Mouse (Mus musculus) forebrain, embryonic 16.5 days (tissue): ENCODE measurements around the gene Myt1l. TPM values are rescaled to one million over a fixed set of nuclear protein-coding genes. Genes with fewer than 3 reads are reported as not detected.

Experiments
- ATAC-seq: fragments of 200-750 bp; cut with Nextera tagmentation; 2 replicates; pipeline ENCODE4 v1.8.0; 2017; ENCODE audit warnings: mild to moderate bottlenecking, moderate library complexity
- H3K27ac ChIP-seq: fragments of 300-500 bp; sonication (generic); 2 replicates; pipeline ENCODE4 v1.5.1; 2014; ENCODE audit warnings: low read length, control low read depth
- H3K27me3 ChIP-seq: fragments of 300-500 bp; sonication (generic); replicated peaks from 2 replicates; pipeline ENCODE4 v1.6.1; 2014; ENCODE audit warnings: low read length; ENCODE audit not compliant: control insufficient read depth, insufficient read depth
- H3K36me3 ChIP-seq: fragments of 300-500 bp; sonication (generic); 2 replicates; pipeline ENCODE4 v1.6.1; 2014; ENCODE audit not compliant: control insufficient read depth, insufficient read depth
- H3K4me1 ChIP-seq: fragments of 300-500 bp; sonication (generic); replicated peaks from 2 replicates; pipeline ENCODE4 v1.6.1; 2014; ENCODE audit warnings: low read length; ENCODE audit not compliant: control insufficient read depth, insufficient read depth
- H3K4me2 ChIP-seq: fragments of 300-500 bp; sonication (generic); 2 replicates; pipeline ENCODE4 v1.6.1; 2014; ENCODE audit warnings: mild to moderate bottlenecking, low read length, control low read depth
- H3K4me3 ChIP-seq: fragments of 300-500 bp; sonication (generic); replicated peaks from 2 replicates; pipeline ENCODE4 v1.5.1; 2014; ENCODE audit warnings: mild to moderate bottlenecking, low read length, control low read depth
- H3K9ac ChIP-seq: fragments of 300-500 bp; sonication (generic); replicated peaks from 2 replicates; pipeline ENCODE4 v1.6.1; 2014; ENCODE audit warnings: low read depth, low read length, control low read depth
- H3K9me3 ChIP-seq: fragments of 300-500 bp; sonication (generic); 2 replicates; pipeline ENCODE4 v1.6.1; 2016; ENCODE audit warnings: low read length; ENCODE audit not compliant: control insufficient read depth
- WGBS: fragments of 180-500 bp; shearing (Covaris S2); extraction: QIAGEN DNeasy Blood & Tissue Kit; methylation state at CpG from one replicate; pipeline ENCODE4 v1.1.7; 2014; 5-methylcytosine and 5-hydroxymethylcytosine counted together
- polyA plus RNA-seq: library from polyadenylated mRNA; unstranded; fragments of >200 nt; fragmentation: Nextera tagmentation; extraction: Ambion mirVana; gene quantifications from 2 replicates; pipeline ENCODE4 v1.2.1, GENCODE M21; 2015

Myt1l gene
- polyA plus RNA-seq, 1 experiment from 2014 or later: 316 TPM

- Histone ChIP-seq H3K27me3 (no peaks in the 10 kb centered on the region), H3K36me3 (no peaks in the 10 kb centered on the region), H3K9me3 (no peaks in the 10 kb centered on the region), H3K9ac (no peak overlapping the region), H3K4me1 (peaks cover 37% of the 10 kb centered on the region), H3K4me2 (no peak overlapping the region), H3K4me3 (no peak overlapping the region), H3K27ac (no peak overlapping the region)
- ATAC-seq: no peak
- 74% methylated on average over 6 of the region's 6 CpGs for WGBS
These were observed 423.9 kb downstream of the Myt1l start for GRCm38 (mm10) chr12:29952102-29952501.

DNA sequence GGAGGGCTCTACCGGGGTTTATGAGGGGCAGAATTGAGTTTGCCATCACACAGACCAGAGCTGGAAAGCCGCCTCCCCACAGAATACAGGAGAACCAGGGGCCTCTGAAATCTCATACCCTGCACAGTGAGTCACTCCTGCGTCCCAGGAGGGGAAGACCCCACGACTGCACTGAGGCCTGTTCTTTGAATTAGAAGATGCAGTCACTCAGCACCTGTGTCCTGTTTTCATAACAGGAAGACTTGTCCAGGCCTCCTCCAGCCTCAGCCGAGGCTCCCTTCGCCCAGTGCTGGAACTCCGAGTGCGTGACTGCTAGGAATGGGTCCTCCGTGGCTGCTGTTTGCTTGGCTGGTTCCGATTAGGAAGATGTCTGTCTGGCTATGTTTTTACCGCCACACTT, 425.8 kb downstream of the Myt1l start:
- no peak overlapping the region for H3K4me2 ChIP-seq

DNA sequence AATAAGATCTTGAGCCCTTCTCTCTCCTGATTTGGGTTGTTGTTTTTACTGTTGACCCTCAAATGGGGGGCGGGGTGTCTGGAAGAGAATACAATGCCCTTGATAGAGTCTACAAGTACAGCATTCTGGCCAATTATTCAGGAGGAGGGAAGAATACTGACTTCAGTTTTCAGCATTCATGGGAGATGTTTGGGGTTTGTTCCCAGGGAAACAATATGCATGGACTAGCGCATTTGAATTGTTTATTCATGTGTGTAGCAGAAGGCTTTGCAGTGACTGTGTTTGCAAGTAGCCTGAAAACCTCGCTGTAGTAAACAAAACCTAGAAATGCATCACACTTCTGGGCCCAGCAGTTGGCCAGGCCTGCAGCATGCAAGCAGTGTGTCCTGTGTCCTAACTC, 426.3 kb downstream of the Myt1l start:
- ATAC-seq: peak; percentile 72
- Histone ChIP-seq H3K27ac (peak overlapping the region; percentile 71), H3K4me1 (peaks cover 39% of the 10 kb centered on the region), H3K9me3 (no peaks in the 10 kb centered on the region), H3K9ac (no peak overlapping the region; the same call in 1 of the 2 replicates), H3K4me2 (no peak overlapping the region), H3K4me3 (no peak overlapping the region), H3K27me3 (no peaks in the 10 kb centered on the region), H3K36me3 (no peaks in the 10 kb centered on the region)
- WGBS: 12% methylated on average over 3 of the region's 3 CpGs

More for the DNA sequence above, 425.8 kb downstream of the Myt1l start:
- WGBS: 43% methylated on average over 11 of the region's 11 CpGs
- Histone ChIP-seq H3K27ac (peak overlapping the region; percentile 71), H3K9me3 (no peaks in the 10 kb centered on the region), H3K9ac (no peak overlapping the region; the same call in 1 of the 2 replicates), H3K27me3 (no peaks in the 10 kb centered on the region), H3K36me3 (no peaks in the 10 kb centered on the region), H3K4me3 (no peak overlapping the region), H3K4me1 (peaks cover 39% of the 10 kb centered on the region)
- ATAC-seq: peak; percentile 19; the same call in 1 of the 2 replicates

DNA sequence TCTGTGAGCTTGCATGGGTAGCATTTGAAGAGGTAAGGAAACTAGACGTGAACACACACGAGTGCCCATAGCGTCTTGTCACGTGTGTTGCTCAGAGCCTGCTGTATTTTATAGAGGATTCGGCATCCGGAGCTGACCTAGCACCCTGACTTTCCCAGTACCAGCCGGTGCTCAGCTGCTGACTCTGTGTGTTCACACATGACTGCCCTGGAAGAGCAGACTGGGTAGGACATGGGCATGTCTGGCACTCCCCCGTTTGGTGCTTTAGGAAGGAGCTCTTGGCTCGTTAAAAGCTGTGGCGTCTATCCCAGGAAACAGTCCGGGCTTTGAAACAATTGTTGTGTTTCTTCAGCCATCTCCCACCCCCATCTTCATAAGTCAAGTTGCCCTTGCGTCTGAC, 428.8 kb downstream of the Myt1l start:
- Histone ChIP-seq H3K27ac (no peak overlapping the region; the same call in 1 of the 2 replicates), H3K4me1 (peaks cover 31% of the 10 kb centered on the region), H3K4me3 (no peak overlapping the region), H3K27me3 (no peaks in the 10 kb centered on the region), H3K36me3 (no peaks in the 10 kb centered on the region), H3K9me3 (no peaks in the 10 kb centered on the region), H3K9ac (no peak overlapping the region), H3K4me2 (no peak overlapping the region)
- WGBS: 62% methylated on average over 12 of the region's 12 CpGs
- peak; percentile 53; the same call in 1 of the 2 replicates for ATAC-seq

GRCm38 (mm10) chr12:29958637-29959036, 430.5 kb downstream of the Myt1l start:
- ATAC-seq: no peak
- Histone ChIP-seq H3K4me3 (no peak overlapping the region), H3K9ac (no peak overlapping the region), H3K36me3 (no peaks in the 10 kb centered on the region), H3K27ac (no peak overlapping the region), H3K4me2 (no peak overlapping the region), H3K9me3 (no peaks in the 10 kb centered on the region), H3K4me1 (peaks cover 25% of the 10 kb centered on the region), H3K27me3 (no peaks in the 10 kb centered on the region)
- WGBS: 75% methylated on average over 5 of the region's 5 CpGs

GRCm38 (mm10) chr12:29961041-29961440, 432.9 kb downstream of the Myt1l start:
- Histone ChIP-seq H3K4me2 (no peak overlapping the region), H3K27me3 (no peaks in the 10 kb centered on the region), H3K27ac (no peak overlapping the region), H3K36me3 (no peaks in the 10 kb centered on the region), H3K9ac (no peak overlapping the region), H3K9me3 (no peaks in the 10 kb centered on the region), H3K4me3 (no peak overlapping the region), H3K4me1 (peaks cover 11% of the 10 kb centered on the region; the same call in 1 of the 2 replicates)
- ATAC-seq: no peak
- 93% methylated on average over 1 of the region's 1 CpGs for WGBS

- no peak overlapping the region for H3K9ac ChIP-seq
- no peaks in the 10 kb centered on the region for H3K27me3 ChIP-seq
- 91% methylated on average over 6 of the region's 6 CpGs for WGBS
- H3K4me2 ChIP-seq: no peak overlapping the region
- H3K27ac ChIP-seq: no peak overlapping the region
- H3K4me3 ChIP-seq: no peak overlapping the region
- no peak for ATAC-seq
- H3K36me3 ChIP-seq: no peaks in the 10 kb centered on the region
- no peaks in the 10 kb centered on the region for H3K9me3 ChIP-seq
- 0 out of 2 replicates have a peak, but pooled peaks cover 3% of the 10 kb centered on the region for H3K4me1 ChIP-seq
These were observed 436.8 kb downstream of the Myt1l start for GRCm38 (mm10) chr12:29965016-29965415.

DNA sequence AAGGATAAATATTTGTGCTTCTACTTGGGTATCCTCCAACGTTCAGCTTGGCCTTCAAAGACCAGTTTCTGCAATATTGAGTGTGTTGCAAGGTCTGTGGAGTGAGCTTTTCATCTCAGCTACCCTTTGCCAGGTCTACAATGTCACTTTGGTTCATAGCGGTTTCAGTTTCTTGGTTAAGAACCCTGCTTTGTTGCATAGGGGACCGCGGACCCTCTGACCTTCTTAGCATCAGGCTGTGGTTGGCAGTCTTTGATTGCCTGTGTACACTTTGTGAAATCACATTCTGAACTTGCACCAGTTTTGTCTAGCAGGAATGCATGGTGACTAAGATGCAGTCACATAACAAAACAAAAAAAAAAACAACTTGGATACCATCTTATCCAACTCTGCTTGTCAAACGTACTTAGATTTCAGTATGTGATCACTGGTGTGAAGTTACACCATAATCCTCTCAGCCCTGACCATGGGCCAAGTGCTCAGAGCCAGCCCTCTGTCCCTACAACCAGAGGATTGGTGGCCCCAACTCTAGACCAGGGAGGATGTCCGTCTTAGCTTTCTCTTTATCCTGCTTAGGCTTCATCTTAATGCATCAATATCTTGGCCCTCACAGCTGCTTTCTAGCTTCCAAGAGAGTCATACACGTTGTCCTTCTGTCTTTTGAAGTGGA, 443.7 kb downstream of the Myt1l start:
- H3K27me3 ChIP-seq: no peaks in the 10 kb centered on the region
- no peak for ATAC-seq
- peaks cover 4% of the 10 kb centered on the region; the same call in 1 of the 2 replicates for H3K36me3 ChIP-seq
- no peak overlapping the region for H3K4me3 ChIP-seq
- 89% methylated on average over 7 of the region's 7 CpGs for WGBS
- no peaks in the 10 kb centered on the region for H3K4me1 ChIP-seq
- no peak overlapping the region for H3K4me2 ChIP-seq
- no peak overlapping the region for H3K9ac ChIP-seq
- no peak overlapping the region for H3K27ac ChIP-seq
- no peaks in the 10 kb centered on the region for H3K9me3 ChIP-seq

DNA sequence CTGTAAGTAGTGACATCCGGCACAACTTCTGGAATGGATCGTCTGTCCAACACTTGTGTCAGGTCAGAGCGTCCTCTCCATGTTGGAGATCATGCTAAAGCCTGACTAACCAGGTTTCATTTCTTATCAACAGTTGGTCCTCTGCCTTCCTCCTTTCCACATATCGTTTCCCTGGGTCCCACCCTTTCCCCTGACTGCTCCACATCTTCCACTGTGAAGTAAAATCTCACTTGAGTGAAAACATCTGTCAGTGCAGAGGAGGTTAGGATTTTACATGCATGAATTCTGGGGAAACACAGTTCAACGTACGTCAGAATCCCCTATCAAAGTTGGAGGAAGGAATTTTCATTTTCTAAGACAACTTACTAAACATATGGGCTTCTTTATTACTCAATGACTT, 444.3 kb downstream of the Myt1l start:
- Histone ChIP-seq H3K27me3 (no peaks in the 10 kb centered on the region), H3K27ac (no peak overlapping the region), H3K4me2 (no peak overlapping the region), H3K9ac (no peak overlapping the region), H3K9me3 (no peaks in the 10 kb centered on the region), H3K36me3 (peaks cover 4% of the 10 kb centered on the region; the same call in 1 of the 2 replicates), H3K4me3 (no peak overlapping the region), H3K4me1 (no peaks in the 10 kb centered on the region)
- ATAC-seq: no peak
- WGBS: 88% methylated on average over 6 of the region's 6 CpGs
